Mouse (Mus musculus): ENCODE data around the gene Irgm1.
"Not testable (repeated sequence)": the region's sequence is repeated elsewhere in the genome, so short reads cannot be mapped to it uniquely, and the experiment has no call there.

Irgm1 gene

DNA sequence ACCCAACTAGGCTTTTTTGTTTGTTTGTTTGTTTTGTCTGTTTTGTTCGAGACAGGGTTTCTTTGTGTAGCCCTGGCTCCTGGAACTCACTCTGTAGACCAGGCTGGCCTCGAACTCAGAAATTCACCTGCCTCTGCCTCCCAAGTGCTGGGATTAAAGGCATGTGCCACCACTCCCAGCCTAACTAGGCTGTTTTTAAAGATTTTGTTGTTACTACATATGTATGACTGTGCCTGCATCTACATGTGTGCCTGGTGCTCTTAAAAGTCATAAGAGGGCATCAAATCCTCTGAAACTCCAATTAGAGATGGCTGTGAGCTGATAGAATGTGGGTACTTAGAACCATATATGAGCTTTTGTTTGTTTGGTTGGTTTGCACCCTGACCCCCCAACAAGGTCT is 40.2 kb downstream of the Irgm1 start:
- Histone ChIP-seq H3K36me3 (ENCODE audit: control insufficient read depth, insufficient read depth, low read length, poor library complexity, severe bottlenecking) (no peaks in the 10 kb centered on the region), H3K27me3 (ENCODE audit: control insufficient read depth, insufficient read depth, low read length, poor library complexity, severe bottlenecking) (no peaks in the 10 kb centered on the region)
- no peak for DNase-seq (ENCODE audit: low read depth, low spot score)

DNA sequence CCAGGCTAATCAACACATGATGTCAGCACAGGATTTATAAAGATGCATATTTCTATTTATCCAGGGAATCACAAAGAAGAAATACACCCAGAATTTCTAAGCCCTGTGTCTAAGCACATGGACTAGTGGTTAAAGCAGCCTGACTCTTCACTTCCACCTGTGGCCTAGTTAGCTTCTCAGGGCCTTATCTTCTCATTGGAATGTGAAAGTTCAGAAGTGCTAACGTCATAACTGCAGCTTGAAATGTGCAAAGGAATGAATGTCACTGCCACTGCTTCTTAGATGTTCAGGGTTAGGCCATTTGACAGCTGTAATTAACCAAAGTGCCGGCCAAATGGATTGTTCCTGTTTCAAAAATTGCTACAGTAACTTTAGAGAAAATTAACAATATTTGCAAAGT is 41.2 kb downstream of the Irgm1 start:
- DNase-seq (ENCODE audit: low read depth, low spot score): no peak
- no peaks in the 10 kb centered on the region for H3K27me3 ChIP-seq (ENCODE audit: control insufficient read depth, insufficient read depth, low read length, poor library complexity, severe bottlenecking)
- H3K36me3 ChIP-seq (ENCODE audit: control insufficient read depth, insufficient read depth, low read length, poor library complexity, severe bottlenecking): no peaks in the 10 kb centered on the region

DNA sequence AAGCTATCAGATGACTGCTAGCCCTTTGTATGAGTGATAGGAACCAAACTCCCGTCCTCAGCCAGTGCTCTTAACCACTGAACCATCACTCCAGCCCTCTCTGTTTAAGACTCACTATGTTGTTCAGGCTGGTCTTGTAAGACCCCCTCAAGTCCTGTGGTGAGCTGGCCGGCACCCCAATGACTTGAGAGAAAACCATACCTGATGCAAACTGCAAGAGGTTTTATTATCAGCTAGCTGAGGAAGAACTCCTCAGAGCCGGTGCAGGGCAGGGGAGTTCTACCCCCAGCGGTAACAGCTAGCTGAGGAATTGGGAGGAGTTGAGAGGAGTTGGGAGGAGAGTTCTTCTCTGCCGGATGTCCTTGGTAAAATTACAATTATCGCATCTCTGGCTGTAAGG is 43.6 kb downstream of the Irgm1 start:
- DNase-seq (ENCODE audit: low read depth, low spot score): no peak
- Histone ChIP-seq H3K27me3 (ENCODE audit: control insufficient read depth, insufficient read depth, low read length, poor library complexity, severe bottlenecking) (no peaks in the 10 kb centered on the region), H3K36me3 (ENCODE audit: control insufficient read depth, insufficient read depth, low read length, poor library complexity, severe bottlenecking) (no peaks in the 10 kb centered on the region)

DNA sequence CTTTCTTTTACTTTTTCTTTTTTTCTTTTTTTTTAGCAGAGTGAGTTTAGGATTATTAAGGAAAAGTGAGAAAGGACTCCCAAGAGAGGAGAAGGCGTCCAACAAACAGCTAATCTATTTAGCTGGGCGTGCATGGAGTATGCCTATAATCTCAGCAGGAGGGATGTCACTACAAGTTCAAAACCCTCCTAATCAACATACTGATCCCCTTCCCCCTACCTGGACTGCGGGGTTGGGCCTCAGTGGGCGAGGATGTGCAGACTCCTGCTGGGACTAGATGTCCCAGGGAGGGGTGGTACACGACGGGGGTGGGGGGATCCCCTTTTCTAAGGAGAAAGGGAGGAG is 44.8 kb downstream of the Irgm1 start:
- no peaks in the 10 kb centered on the region for H3K36me3 ChIP-seq (ENCODE audit: control insufficient read depth, insufficient read depth, low read length, poor library complexity, severe bottlenecking)
- DNase-seq (ENCODE audit: low read depth, low spot score): peak; percentile 42
- H3K27me3 ChIP-seq (ENCODE audit: control insufficient read depth, insufficient read depth, low read length, poor library complexity, severe bottlenecking): no peaks in the 10 kb centered on the region

DNA sequence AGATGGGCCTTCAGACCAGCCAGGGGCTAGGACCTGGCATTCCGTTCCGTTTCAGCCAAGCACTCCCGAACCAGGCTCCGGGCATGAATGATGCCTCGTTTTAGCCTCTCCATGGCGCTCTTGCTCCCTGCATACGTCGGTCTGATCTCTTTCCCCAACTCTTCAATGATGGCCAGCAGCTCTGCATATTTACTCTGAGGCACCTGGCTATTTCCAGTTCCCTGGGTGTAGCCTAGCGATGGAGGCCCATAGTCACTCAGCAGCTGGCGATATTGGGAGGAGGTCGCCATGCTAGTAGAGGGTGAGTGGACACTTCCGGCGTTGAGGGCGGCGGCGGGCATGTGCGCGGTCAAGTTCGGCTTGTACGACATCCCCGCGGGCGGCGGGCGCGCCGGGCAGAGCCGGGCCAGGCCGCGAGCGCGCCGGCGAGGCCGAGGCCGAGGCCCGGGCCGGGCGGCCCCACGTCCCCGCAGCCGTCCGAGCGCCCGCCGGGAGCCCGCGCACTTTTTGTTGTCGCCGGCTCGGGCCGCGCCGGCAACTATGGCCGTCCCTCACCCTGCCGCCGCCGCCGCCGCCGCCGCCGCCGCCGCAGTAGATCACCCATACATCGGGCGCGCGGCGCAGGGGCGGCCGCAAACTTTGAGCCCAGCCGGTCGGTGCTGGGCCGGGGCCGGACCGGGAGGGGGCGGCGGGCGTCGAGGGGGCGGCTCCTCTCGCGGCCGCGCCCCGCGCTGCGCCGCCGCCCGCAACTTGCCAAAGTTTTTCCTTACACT is 45.3 kb downstream of the Irgm1 start, which contains the start of the genes Trim7 and Gm12184:
Gene Trim7, plus strand, starts transcription at position 162 of the 773 bp plus-strand sequence.
Gene Gm12184, minus strand, starts transcription at position 677 of the 773 bp plus-strand sequence.
- not testable (repeated sequence) for DNase-seq (ENCODE audit: low read depth, low spot score); H3K27me3 ChIP-seq (ENCODE audit: control insufficient read depth, insufficient read depth, low read length, poor library complexity, severe bottlenecking); H3K36me3 ChIP-seq (ENCODE audit: control insufficient read depth, insufficient read depth, low read length, poor library complexity, severe bottlenecking)

DNA sequence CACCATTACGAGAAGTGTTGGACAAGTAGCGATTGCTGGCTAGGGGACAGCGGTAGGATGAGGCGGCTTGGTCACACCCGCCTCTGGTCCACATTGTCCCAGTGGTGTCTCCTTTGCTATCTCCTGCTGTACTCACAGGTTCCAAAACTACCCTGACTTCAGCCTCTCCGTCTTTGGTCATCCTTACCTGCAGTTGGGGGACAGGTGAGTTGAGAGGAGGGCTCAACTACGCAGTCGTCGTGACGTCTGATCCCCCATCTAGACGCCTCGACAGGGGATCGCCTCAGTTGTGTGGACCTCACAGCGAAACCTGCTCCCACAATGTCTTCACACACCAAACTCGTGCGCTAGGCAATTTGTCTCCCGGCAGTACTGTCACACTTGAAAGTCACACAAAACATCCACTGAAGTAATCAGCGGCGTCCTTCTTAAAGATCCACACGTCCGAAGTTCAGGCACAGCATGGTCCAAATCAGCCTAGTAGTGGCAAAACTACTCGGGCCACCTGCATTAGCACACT is 47.1 kb downstream of the Irgm1 start:
- DNase-seq (ENCODE audit: low read depth, low spot score): peak; percentile 22
- Histone ChIP-seq H3K36me3 (ENCODE audit: control insufficient read depth, insufficient read depth, low read length, poor library complexity, severe bottlenecking) (no peaks in the 10 kb centered on the region), H3K27me3 (ENCODE audit: control insufficient read depth, insufficient read depth, low read length, poor library complexity, severe bottlenecking) (no peaks in the 10 kb centered on the region)

DNA sequence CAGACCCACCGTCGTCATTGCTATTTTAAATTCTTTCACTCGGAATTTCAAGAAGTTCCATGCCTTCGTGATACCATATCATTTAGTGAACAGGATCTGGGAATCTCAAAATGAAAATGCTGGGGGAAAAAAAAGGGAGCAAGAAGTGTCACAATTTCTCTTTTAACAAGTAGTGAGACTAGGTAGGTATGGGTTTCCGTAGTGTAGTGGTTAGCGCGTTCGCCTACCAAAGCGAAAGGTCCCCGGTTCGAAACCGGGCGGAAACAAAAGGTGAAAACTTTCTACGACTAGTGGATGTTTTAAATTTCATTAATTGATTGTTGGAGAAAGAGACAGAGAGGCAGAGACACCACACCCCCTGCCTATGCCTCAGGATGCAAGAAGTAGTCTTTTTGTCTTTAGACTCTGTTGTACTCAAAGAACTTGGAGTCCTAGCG is 47.9 kb downstream of the Irgm1 start:
- Histone ChIP-seq H3K36me3 (ENCODE audit: control insufficient read depth, insufficient read depth, low read length, poor library complexity, severe bottlenecking) (no peaks in the 10 kb centered on the region), H3K27me3 (ENCODE audit: control insufficient read depth, insufficient read depth, low read length, poor library complexity, severe bottlenecking) (no peaks in the 10 kb centered on the region)
- DNase-seq (ENCODE audit: low read depth, low spot score): peak; percentile 93

DNA sequence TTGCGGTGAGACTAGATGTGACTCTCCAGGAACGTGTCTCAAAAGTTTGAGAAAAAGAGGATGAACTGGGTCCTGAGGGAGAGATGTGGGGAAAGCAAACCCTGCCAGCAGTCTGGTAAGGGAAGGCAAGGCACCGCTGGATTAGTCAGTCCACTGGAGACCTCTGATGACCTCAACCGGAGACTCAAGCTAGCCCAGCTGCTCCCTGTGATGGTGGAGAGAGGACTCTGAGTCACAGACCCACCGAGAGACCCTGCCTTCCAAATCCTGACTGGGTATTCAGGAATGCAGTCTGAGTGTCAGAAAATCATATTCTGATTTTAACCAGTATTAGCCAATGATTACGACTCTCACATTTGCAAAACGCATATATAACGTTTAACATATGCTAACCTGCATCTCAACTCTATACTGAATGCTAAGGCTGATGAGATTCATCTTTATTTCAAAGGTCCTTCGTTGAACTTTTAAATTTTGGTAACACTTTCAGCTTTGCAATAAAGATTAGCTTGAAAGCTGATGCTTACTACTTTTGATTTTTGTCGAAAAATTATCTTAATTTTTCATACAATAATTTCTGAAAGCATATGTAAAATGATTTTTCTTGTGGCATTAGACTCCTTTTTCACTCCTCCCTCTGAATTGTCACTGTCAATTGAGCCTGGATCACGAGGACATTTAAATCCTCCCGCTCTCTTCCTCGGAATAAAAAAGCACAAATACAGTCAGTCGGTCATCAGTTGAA is 48.5 kb downstream of the Irgm1 start:
- DNase-seq (ENCODE audit: low read depth, low spot score): no peak
- H3K27me3 ChIP-seq (ENCODE audit: control insufficient read depth, insufficient read depth, low read length, poor library complexity, severe bottlenecking): no peaks in the 10 kb centered on the region

DNA sequence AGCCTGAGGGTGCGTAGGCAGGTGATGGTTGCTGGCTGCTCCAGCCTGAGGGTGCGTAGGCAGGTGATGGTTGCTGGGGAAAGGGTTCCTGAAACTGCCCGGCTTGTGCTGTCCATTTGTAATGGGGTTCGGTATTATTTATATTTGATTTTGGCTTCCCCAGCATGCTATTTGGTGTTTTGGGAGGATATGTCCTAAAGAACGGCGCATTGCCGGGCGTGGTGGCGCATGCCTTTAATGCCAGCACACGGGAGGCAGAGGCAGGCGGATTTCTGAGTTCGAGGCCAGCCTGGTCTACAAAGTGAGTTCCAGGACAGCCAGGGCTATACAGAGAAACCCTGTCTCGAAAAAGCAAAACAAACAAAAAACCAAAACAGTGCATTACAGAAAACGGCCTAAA is 50.2 kb downstream of the Irgm1 start:
- not testable (repeated sequence) for H3K27me3 ChIP-seq (ENCODE audit: control insufficient read depth, insufficient read depth, low read length, poor library complexity, severe bottlenecking); H3K36me3 ChIP-seq (ENCODE audit: control insufficient read depth, insufficient read depth, low read length, poor library complexity, severe bottlenecking); DNase-seq (ENCODE audit: low read depth, low spot score)

More for the DNA sequence above, 48.5 kb downstream of the Irgm1 start:
- H3K36me3 ChIP-seq (ENCODE audit: control insufficient read depth, insufficient read depth, low read length, poor library complexity, severe bottlenecking): no peaks in the 10 kb centered on the region

DNA sequence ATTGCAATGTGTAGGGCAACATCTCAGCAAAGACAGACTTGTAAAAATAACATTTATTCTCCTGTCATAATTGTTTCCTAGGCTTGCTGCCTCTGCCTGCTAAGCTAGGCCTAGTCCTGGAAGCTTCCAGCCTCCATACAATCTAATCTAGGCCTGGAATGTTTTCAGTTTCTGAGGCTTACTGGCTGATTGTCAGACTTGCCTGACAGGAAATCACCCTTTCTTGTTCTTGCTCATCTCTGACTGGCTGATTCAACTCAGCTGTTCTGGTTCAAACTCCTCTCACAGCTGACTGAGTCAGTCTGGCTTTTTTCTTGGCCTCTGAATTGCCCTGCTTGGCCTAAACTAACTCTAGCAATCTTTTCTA is 51.2 kb downstream of the Irgm1 start:
- Histone ChIP-seq H3K36me3 (ENCODE audit: control insufficient read depth, insufficient read depth, low read length, poor library complexity, severe bottlenecking) (no peaks in the 10 kb centered on the region), H3K27me3 (ENCODE audit: control insufficient read depth, insufficient read depth, low read length, poor library complexity, severe bottlenecking) (no peaks in the 10 kb centered on the region)
- DNase-seq (ENCODE audit: low read depth, low spot score): no peak

DNA sequence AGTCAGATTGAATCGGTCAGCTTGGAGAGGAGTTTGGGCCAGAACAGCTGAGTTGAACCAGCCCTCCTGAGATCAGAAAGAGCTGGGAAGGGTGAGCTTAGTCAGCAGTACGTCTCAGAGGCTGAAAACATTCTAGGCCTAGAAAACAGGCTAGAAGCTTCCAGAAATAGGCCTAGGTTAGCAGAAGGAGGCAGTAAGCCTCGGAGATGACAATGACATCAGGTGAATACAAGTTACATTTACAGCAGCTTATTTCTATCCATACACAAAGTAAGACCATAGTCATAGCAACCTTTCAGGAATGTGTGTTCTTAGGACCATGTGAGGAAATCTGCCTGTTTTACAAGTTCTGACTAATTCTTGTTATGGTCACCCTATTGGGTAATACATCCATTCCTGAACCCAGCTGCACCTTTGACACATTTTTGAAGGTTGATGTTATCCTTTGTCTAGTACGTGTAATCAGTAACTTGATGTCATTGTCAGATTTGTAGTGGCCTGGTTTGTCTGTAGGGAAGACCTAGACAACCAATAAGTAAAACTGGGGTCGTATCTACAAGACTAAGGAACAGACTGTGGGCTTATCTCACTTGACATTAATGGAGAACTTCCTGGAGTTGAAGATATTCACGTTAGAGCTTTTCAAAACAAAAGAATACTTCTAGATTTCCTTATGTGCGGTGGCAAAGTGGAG is 51.7 kb downstream of the Irgm1 start:
- H3K36me3 ChIP-seq (ENCODE audit: control insufficient read depth, insufficient read depth, low read length, poor library complexity, severe bottlenecking): no peaks in the 10 kb centered on the region; the same call in 1 of the 2 replicates
- H3K27me3 ChIP-seq (ENCODE audit: control insufficient read depth, insufficient read depth, low read length, poor library complexity, severe bottlenecking): no peaks in the 10 kb centered on the region
- no peak for DNase-seq (ENCODE audit: low read depth, low spot score)

DNA sequence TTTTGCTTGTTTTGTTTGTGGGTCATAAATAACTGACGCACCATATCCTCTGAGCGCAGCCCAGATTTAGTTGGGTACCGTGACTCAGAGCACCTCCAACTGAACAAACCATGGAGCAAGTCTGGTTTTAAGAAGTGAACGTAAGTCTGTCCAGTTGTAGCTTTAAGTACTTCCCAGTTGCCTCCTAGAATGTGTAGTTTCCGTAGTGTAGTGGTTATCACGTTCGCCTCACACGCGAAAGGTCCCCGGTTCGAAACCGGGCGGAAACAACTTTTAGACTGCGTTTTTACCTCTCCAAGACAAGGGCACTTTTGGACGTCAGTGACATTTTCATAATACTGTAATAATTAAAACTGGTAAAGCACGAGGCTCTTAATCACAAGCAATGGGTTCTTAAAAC is 53.1 kb downstream of the Irgm1 start:
- Histone ChIP-seq H3K27me3 (ENCODE audit: control insufficient read depth, insufficient read depth, low read length, poor library complexity, severe bottlenecking) (no peaks in the 10 kb centered on the region), H3K36me3 (ENCODE audit: control insufficient read depth, insufficient read depth, low read length, poor library complexity, severe bottlenecking) (no peaks in the 10 kb centered on the region; the same call in 1 of the 2 replicates)
- DNase-seq (ENCODE audit: low read depth, low spot score): peak; percentile 98

DNA sequence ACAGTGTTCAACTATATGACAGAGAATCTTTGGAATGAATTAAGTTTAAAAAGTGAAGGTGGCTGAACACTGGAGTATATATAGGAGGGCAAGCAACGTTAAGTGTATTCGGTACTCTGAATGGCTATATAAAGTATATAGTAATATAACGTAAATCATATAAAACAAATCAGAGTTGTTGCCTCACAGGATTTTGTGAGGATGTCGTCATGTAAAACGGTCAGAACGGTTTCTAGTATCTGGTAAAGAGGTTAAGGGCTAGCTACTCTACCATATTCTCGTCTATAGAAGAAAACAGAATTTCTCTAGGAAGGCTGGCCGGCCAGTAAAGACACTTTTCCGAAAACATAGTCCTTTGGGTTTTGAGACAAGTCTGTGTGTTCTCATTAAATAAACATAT is 53.7 kb downstream of the Irgm1 start:
- peak; percentile 33 for DNase-seq (ENCODE audit: low read depth, low spot score)

DNA sequence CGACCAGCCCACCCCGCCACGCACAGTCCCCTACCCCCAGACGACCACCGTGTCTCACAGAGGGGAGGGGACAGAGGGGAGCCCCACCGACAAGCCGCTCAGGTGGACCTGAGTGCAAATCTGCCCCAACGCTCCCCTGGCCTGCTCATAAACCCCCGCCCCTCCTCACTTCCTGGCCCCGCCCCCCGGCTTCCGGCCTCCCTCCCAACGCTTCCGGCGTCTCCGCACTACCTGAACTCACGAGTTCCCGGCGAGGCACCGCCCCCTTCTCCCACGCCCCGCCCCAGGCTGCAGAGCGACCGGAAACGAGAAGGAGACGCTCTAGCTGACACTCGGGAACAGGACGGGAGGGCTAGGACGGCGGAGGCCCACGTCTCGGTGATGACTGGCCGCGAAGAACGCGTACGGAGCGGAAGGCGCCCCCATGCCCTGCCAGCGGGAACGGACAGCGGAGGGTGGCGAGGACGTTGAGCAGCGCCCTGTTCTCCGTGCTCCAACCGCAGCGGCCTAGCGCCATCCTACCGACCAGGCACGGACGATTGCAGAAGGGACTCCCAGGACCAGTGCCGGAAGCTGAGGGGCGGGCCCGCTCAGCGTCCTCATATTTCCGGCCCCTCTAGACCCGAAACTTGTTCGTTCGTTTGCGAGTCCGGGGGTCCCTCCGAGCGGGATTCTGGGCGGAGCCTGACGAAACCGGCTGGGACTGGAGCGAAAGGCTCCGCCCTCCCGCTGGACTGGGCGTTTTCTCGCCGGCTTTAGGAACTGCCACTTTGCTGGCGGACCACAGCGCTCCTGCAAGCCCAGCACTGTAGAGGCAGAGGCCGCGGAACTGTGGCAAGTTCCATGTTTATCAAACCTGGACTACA is 54.5 kb downstream of the Irgm1 start, which contains the start of gene Trim41:
Gene Trim41, minus strand, starts transcription at position 554 of the 866 bp plus-strand sequence.
- Histone ChIP-seq H3K36me3 (ENCODE audit: control insufficient read depth, insufficient read depth, low read length, poor library complexity, severe bottlenecking) (peaks cover 1% of the 10 kb centered on the region; the same call in 1 of the 2 replicates), H3K27me3 (ENCODE audit: control insufficient read depth, insufficient read depth, low read length, poor library complexity, severe bottlenecking) (no peaks in the 10 kb centered on the region)
- peak; percentile 99 for DNase-seq (ENCODE audit: low read depth, low spot score)

More for the DNA sequence above, 53.7 kb downstream of the Irgm1 start:
- H3K27me3 ChIP-seq (ENCODE audit: control insufficient read depth, insufficient read depth, low read length, poor library complexity, severe bottlenecking): no peaks in the 10 kb centered on the region
- H3K36me3 ChIP-seq (ENCODE audit: control insufficient read depth, insufficient read depth, low read length, poor library complexity, severe bottlenecking): peaks cover 1% of the 10 kb centered on the region; the same call in 1 of the 2 replicates

Measured in splenic B cell, adult 2 months (primary cell).